Mouse (Mus musculus) midbrain, embryonic 16.5 days (tissue): ENCODE measurements around the gene Actr10. TPM values are rescaled to one million over a fixed set of nuclear protein-coding genes. Genes with fewer than 3 reads are reported as not detected.
A peak's percentile ranks its signal among the peaks of the same experiment; 100 is the strongest.

Experiments used
- ATAC-seq: fragments of 200-750 bp; cut with Nextera tagmentation; 2 replicates; pipeline ENCODE4 v1.8.0; 2017; ENCODE audit warnings: moderate TSS enrichment
- H3K27ac ChIP-seq: fragments of 300-500 bp; sonication (generic); 2 replicates; pipeline ENCODE4 v1.5.1; 2014; ENCODE audit warnings: mild to moderate bottlenecking, low read length, mixed read lengths
- H3K27me3 ChIP-seq: fragments of 300-500 bp; sonication (generic); 2 replicates; pipeline ENCODE4 v1.6.1; 2014; ENCODE audit warnings: low read depth, low read length, mixed read lengths; ENCODE audit not compliant: control insufficient read depth, insufficient read depth
- H3K36me3 ChIP-seq: fragments of 300-500 bp; sonication (generic); 2 replicates; pipeline ENCODE4 v1.6.1; 2014; ENCODE audit warnings: mild to moderate bottlenecking, low read length, moderate library complexity, mixed read lengths; ENCODE audit not compliant: control insufficient read depth, insufficient read depth
- H3K4me1 ChIP-seq: fragments of 300-500 bp; sonication (generic); 2 replicates; pipeline ENCODE4 v1.6.1; 2014; ENCODE audit warnings: mild to moderate bottlenecking, low read length, mixed read lengths; ENCODE audit not compliant: control insufficient read depth, insufficient read depth
- H3K4me2 ChIP-seq: fragments of 300-500 bp; sonication (generic); 2 replicates; pipeline ENCODE4 v1.6.1; 2014; ENCODE audit warnings: mild to moderate bottlenecking, low read length, mixed read lengths
- H3K4me3 ChIP-seq: fragments of 300-500 bp; sonication (generic); 2 replicates; pipeline ENCODE4 v1.5.1; 2014; ENCODE audit warnings: low read depth, mild to moderate bottlenecking, low read length, moderate library complexity, mixed read lengths
- H3K9ac ChIP-seq: fragments of 300-500 bp; sonication (generic); 2 replicates; pipeline ENCODE4 v1.6.1; 2014; ENCODE audit warnings: low read depth, low read length, mixed read lengths
- H3K9me3 ChIP-seq: fragments of 300-500 bp; sonication (generic); replicated peaks from 2 replicates; pipeline ENCODE4 v1.6.1; 2014; ENCODE audit warnings: mild to moderate bottlenecking, low read length, mixed read lengths; ENCODE audit not compliant: control insufficient read depth, poor library complexity, severe bottlenecking
- WGBS: fragments of 180-500 bp; shearing (Covaris S2); extraction: QIAGEN DNeasy Blood & Tissue Kit; methylation state at CpG from one replicate; pipeline ENCODE4 v1.1.7; 2014; 5-methylcytosine and 5-hydroxymethylcytosine counted together
- polyA plus RNA-seq: library from polyadenylated mRNA; unstranded; fragments of >200 nt; fragmentation: Nextera tagmentation; extraction: Ambion mirVana; gene quantifications from 2 replicates; pipeline ENCODE4 v1.2.1, GENCODE M21; 2015

Actr10 gene
- polyA plus RNA-seq, 1 experiment from 2014 or later = 180 TPM

GRCm38 (mm10) chr12:70907651-70908050 lies 30.0 kb upstream of the Actr10 start:
- 77% methylated on average over 11 of the region's 11 CpGs for WGBS
- Histone ChIP-seq H3K27ac (no peak overlapping the region), H3K4me3 (no peak overlapping the region), H3K4me1 (peaks cover 2% of the 10 kb centered on the region; the same call in 1 of the 2 replicates), H3K27me3 (no peaks in the 10 kb centered on the region), H3K9me3 (peaks cover 3% of the 10 kb centered on the region; the same call in 1 of the 2 replicates), H3K36me3 (no peaks in the 10 kb centered on the region), H3K4me2 (no peak overlapping the region), H3K9ac (no peak overlapping the region)
- ATAC-seq = no peak

- H3K4me1 ChIP-seq = peaks cover 2% of the 10 kb centered on the region; the same call in 1 of the 2 replicates
- H3K9ac ChIP-seq = no peak overlapping the region
- peaks cover 3% of the 10 kb centered on the region; the same call in 1 of the 2 replicates for H3K9me3 ChIP-seq
- 74% methylated on average over 4 of the region's 4 CpGs for WGBS
- no peak for ATAC-seq
- no peaks in the 10 kb centered on the region for H3K36me3 ChIP-seq
- H3K4me3 ChIP-seq = no peak overlapping the region
- no peaks in the 10 kb centered on the region for H3K27me3 ChIP-seq
- no peak overlapping the region for H3K4me2 ChIP-seq
- H3K27ac ChIP-seq = no peak overlapping the region
These were observed 29.6 kb upstream of the Actr10 start for GRCm38 (mm10) chr12:70908076-70908475.

GRCm38 (mm10) chr12:70910241-70910720 lies 27.4 kb upstream of the Actr10 start:
- 11% methylated on average over 9 of the region's 9 CpGs for WGBS
- no peak overlapping the region for H3K9ac ChIP-seq

GRCm38 (mm10) chr12:70911029-70911428 lies 26.6 kb upstream of the Actr10 start:
- peak; percentile 81 for ATAC-seq
- H3K36me3 ChIP-seq = no peaks in the 10 kb centered on the region
- peaks cover 2% of the 10 kb centered on the region; the same call in 1 of the 2 replicates for H3K9me3 ChIP-seq
- H3K4me3 ChIP-seq = no peak overlapping the region
- no peak overlapping the region for H3K27ac ChIP-seq
- H3K4me1 ChIP-seq = peaks cover 2% of the 10 kb centered on the region; the same call in 1 of the 2 replicates
- no peak overlapping the region for H3K4me2 ChIP-seq
- WGBS = 10% methylated on average over 5 of the region's 5 CpGs
- no peak overlapping the region for H3K9ac ChIP-seq
- H3K27me3 ChIP-seq = no peaks in the 10 kb centered on the region

More at GRCm38 (mm10) chr12:70910241-70910720, 27.4 kb upstream of the Actr10 start:
- peak; percentile 63; the same call in 1 of the 2 replicates for ATAC-seq
- H3K36me3 ChIP-seq = no peaks in the 10 kb centered on the region
- no peak overlapping the region for H3K27ac ChIP-seq
- peaks cover 3% of the 10 kb centered on the region; the same call in 1 of the 2 replicates for H3K9me3 ChIP-seq
- no peaks in the 10 kb centered on the region for H3K27me3 ChIP-seq
- H3K4me3 ChIP-seq = no peak overlapping the region
- no peak overlapping the region for H3K4me2 ChIP-seq
- H3K4me1 ChIP-seq = peaks cover 2% of the 10 kb centered on the region; the same call in 1 of the 2 replicates

- Histone ChIP-seq H3K27ac (no peak overlapping the region), H3K27me3 (no peaks in the 10 kb centered on the region), H3K36me3 (no peaks in the 10 kb centered on the region), H3K4me3 (no peak overlapping the region), H3K9me3 (no peaks in the 10 kb centered on the region), H3K4me1 (peaks cover 2% of the 10 kb centered on the region; the same call in 1 of the 2 replicates), H3K9ac (no peak overlapping the region), H3K4me2 (no peak overlapping the region)
- WGBS = 64% methylated on average over 17 of the region's 17 CpGs
- no peak for ATAC-seq
These were observed 25.8 kb upstream of the Actr10 start for GRCm38 (mm10) chr12:70911676-70912379.

- no peak overlapping the region for H3K4me3 ChIP-seq
- no peak overlapping the region for H3K9ac ChIP-seq
- no peak overlapping the region for H3K27ac ChIP-seq
- H3K4me1 ChIP-seq = peaks cover 2% of the 10 kb centered on the region; the same call in 1 of the 2 replicates
- no peak for ATAC-seq
- no peaks in the 10 kb centered on the region for H3K9me3 ChIP-seq
- no peaks in the 10 kb centered on the region for H3K36me3 ChIP-seq
- no peaks in the 10 kb centered on the region for H3K27me3 ChIP-seq
- WGBS = 52% methylated on average over 3 of the region's 3 CpGs
- H3K4me2 ChIP-seq = no peak overlapping the region
These were observed 24.2 kb upstream of the Actr10 start for GRCm38 (mm10) chr12:70913429-70913828.

- Histone ChIP-seq H3K36me3 (no peaks in the 10 kb centered on the region), H3K27me3 (no peaks in the 10 kb centered on the region), H3K9me3 (no peaks in the 10 kb centered on the region), H3K9ac (no peak overlapping the region), H3K4me3 (no peak overlapping the region), H3K4me2 (no peak overlapping the region), H3K4me1 (peaks cover 2% of the 10 kb centered on the region; the same call in 1 of the 2 replicates), H3K27ac (no peak overlapping the region)
- ATAC-seq = no peak
- WGBS = 58% methylated on average over 11 of the region's 11 CpGs
These were observed 23.3 kb upstream of the Actr10 start for GRCm38 (mm10) chr12:70914387-70914786.

- no peak overlapping the region for H3K27ac ChIP-seq
- H3K4me2 ChIP-seq = no peak overlapping the region
- H3K9me3 ChIP-seq = no peaks in the 10 kb centered on the region
- no peaks in the 10 kb centered on the region for H3K4me1 ChIP-seq
- whole genome bisulfite sequencing = 92% methylated on average over 4 of the region's 4 CpGs
- H3K9ac ChIP-seq = no peak overlapping the region
- H3K27me3 ChIP-seq = no peaks in the 10 kb centered on the region
- ATAC-seq = no peak
- no peak overlapping the region for H3K4me3 ChIP-seq
- no peaks in the 10 kb centered on the region for H3K36me3 ChIP-seq
These were observed 7.9 kb upstream of the Actr10 start for GRCm38 (mm10) chr12:70929781-70930180.

GRCm38 (mm10) chr12:70937150-70937549 lies 507 bp upstream of the Actr10 start:
- H3K4me1 ChIP-seq = peaks cover 3% of the 10 kb centered on the region
- 0 out of 2 replicates have a peak, but pooled peaks cover 2% of the 10 kb centered on the region for H3K36me3 ChIP-seq
- 15% methylated on average over 9 of the region's 12 CpGs for WGBS
- peak overlapping the region; percentile 54 for H3K9ac ChIP-seq
- peak overlapping the region; percentile 63 for H3K4me2 ChIP-seq
- peak overlapping the region; percentile 64 for H3K4me3 ChIP-seq
- peak; percentile 47 for ATAC-seq
- H3K27me3 ChIP-seq = no peaks in the 10 kb centered on the region
- H3K27ac ChIP-seq = peak overlapping the region; percentile 85
- no peaks in the 10 kb centered on the region for H3K9me3 ChIP-seq
